Mouse (Mus musculus) liver, embryonic 11.5 days (tissue): ENCODE results near the gene Usp47. TPM values are rescaled to one million over a fixed set of nuclear protein-coding genes. Genes with fewer than 3 reads are reported as not detected.

Source experiments
- ATAC-seq: fragments of 200-750 bp; cut with Nextera tagmentation; replicated peaks from 2 replicates; pipeline ENCODE4 v1.8.0; 2017; ENCODE audit warnings: moderate number of reproducible peaks, mild to moderate bottlenecking, moderate TSS enrichment, moderate library complexity; ENCODE audit not compliant: low FRiP score
- DNase-seq: peaks from one replicate; pipeline ENCODE4 v3.0.0-alpha.2; 2017; ENCODE audit warnings: low spot score
- H3K27ac ChIP-seq: fragments of 300-500 bp; sonication (generic); 2 replicates; pipeline ENCODE4 v1.5.1; 2014; ENCODE audit warnings: mild to moderate bottlenecking, low read depth, low read length, control low read depth
- H3K27me3 ChIP-seq: fragments of 300-500 bp; sonication (generic); replicated peaks from 2 replicates; pipeline ENCODE4 v1.6.1; 2014; ENCODE audit warnings: low read length, mixed read lengths; ENCODE audit not compliant: control insufficient read depth, insufficient read depth
- H3K36me3 ChIP-seq: fragments of 300-500 bp; sonication (generic); 2 replicates; pipeline ENCODE4 v1.6.1; 2014; ENCODE audit warnings: mild to moderate bottlenecking, low read length, moderate library complexity, mixed read lengths; ENCODE audit not compliant: control insufficient read depth, insufficient read depth
- H3K4me1 ChIP-seq: fragments of 300-500 bp; sonication (generic); replicated peaks from 2 replicates; pipeline ENCODE4 v1.6.1; 2014; ENCODE audit warnings: low read length, mixed read lengths; ENCODE audit not compliant: control insufficient read depth, insufficient read depth
- H3K4me2 ChIP-seq: fragments of 300-500 bp; sonication (generic); 2 replicates; pipeline ENCODE4 v1.6.1; 2014; ENCODE audit warnings: mild to moderate bottlenecking, control low read depth, moderate library complexity
- H3K4me3 ChIP-seq: fragments of 300-500 bp; sonication (generic); 2 replicates; pipeline ENCODE4 v1.5.1; 2014; ENCODE audit warnings: low read depth, low read length, control low read depth
- H3K9ac ChIP-seq: fragments of 300-500 bp; sonication (generic); 2 replicates; pipeline ENCODE4 v1.6.1; 2014; ENCODE audit warnings: low read depth, low read length, control low read depth
- H3K9me3 ChIP-seq: fragments of 300-500 bp; sonication (generic); 2 replicates; pipeline ENCODE4 v1.6.1; 2016; ENCODE audit warnings: low read length, inconsistent platforms, mixed read lengths; ENCODE audit not compliant: control insufficient read depth
- WGBS: fragments of 180-500 bp; shearing (Covaris S2); extraction: QIAGEN DNeasy Blood & Tissue Kit; methylation state at CpG from one replicate; pipeline ENCODE4 v1.1.7; 2014; 5-methylcytosine and 5-hydroxymethylcytosine counted together
- polyA plus RNA-seq: library from polyadenylated mRNA; unstranded; fragments of >200 nt; fragmentation: Nextera tagmentation; extraction: Ambion mirVana; gene quantifications from 2 replicates; pipeline ENCODE4 v1.2.1, GENCODE M21; 2014

Usp47 gene
- polyA plus RNA-seq, 1 experiment from 2014 or later = 55.3 TPM

- H3K9ac ChIP-seq = no peak overlapping the region
- H3K9me3 ChIP-seq = no peaks in the 10 kb centered on the region
- ATAC-seq = no peak
- DNase-seq = no peak
- H3K27me3 ChIP-seq = no peaks in the 10 kb centered on the region
- 59% methylated on average over 7 of the region's 7 CpGs for WGBS
- H3K4me2 ChIP-seq = no peak overlapping the region
- H3K36me3 ChIP-seq = no peaks in the 10 kb centered on the region
- H3K4me1 ChIP-seq = no peaks in the 10 kb centered on the region
- H3K27ac ChIP-seq = no peak overlapping the region
- no peak overlapping the region for H3K4me3 ChIP-seq
These were observed 119.8 kb downstream of the Usp47 start for GRCm38 (mm10) chr7:112143090-112143500.

GRCm38 (mm10) chr7:112143978-112144377 is 120.7 kb downstream of the Usp47 start:
- 74% methylated on average over 4 of the region's 4 CpGs for WGBS
- no peak overlapping the region for H3K4me2 ChIP-seq
- H3K36me3 ChIP-seq = no peaks in the 10 kb centered on the region
- no peaks in the 10 kb centered on the region for H3K9me3 ChIP-seq
- no peaks in the 10 kb centered on the region for H3K27me3 ChIP-seq
- no peak for DNase-seq
- ATAC-seq = no peak
- H3K27ac ChIP-seq = no peak overlapping the region
- no peaks in the 10 kb centered on the region for H3K4me1 ChIP-seq
- no peak overlapping the region for H3K9ac ChIP-seq
- H3K4me3 ChIP-seq = no peak overlapping the region

- 78% methylated on average over 11 of the region's 11 CpGs for WGBS
- Histone ChIP-seq H3K27ac (no peak overlapping the region), H3K4me3 (no peak overlapping the region), H3K36me3 (no peaks in the 10 kb centered on the region), H3K27me3 (no peaks in the 10 kb centered on the region), H3K4me2 (no peak overlapping the region), H3K9me3 (no peaks in the 10 kb centered on the region), H3K4me1 (no peaks in the 10 kb centered on the region), H3K9ac (no peak overlapping the region)
- ATAC-seq = no peak
- no peak for DNase-seq
These were observed 121.4 kb downstream of the Usp47 start for GRCm38 (mm10) chr7:112144646-112145179.

- Histone ChIP-seq H3K4me2 (no peak overlapping the region), H3K27me3 (no peaks in the 10 kb centered on the region), H3K27ac (no peak overlapping the region), H3K4me1 (no peaks in the 10 kb centered on the region), H3K4me3 (no peak overlapping the region), H3K9ac (no peak overlapping the region), H3K36me3 (no peaks in the 10 kb centered on the region), H3K9me3 (no peaks in the 10 kb centered on the region)
- no peak for ATAC-seq
- no peak for DNase-seq
- 85% methylated on average over 2 of the region's 2 CpGs for WGBS
These were observed 124.7 kb downstream of the Usp47 start for GRCm38 (mm10) chr7:112147979-112148378.

GRCm38 (mm10) chr7:112149113-112149512 is 125.8 kb downstream of the Usp47 start:
- H3K36me3 ChIP-seq = no peaks in the 10 kb centered on the region
- no peaks in the 10 kb centered on the region for H3K9me3 ChIP-seq
- DNase-seq = no peak
- H3K27me3 ChIP-seq = no peaks in the 10 kb centered on the region; the same call in 1 of the 2 replicates
- H3K4me1 ChIP-seq = no peaks in the 10 kb centered on the region
- no peak overlapping the region for H3K4me3 ChIP-seq
- 79% methylated on average over 10 of the region's 10 CpGs for WGBS
- no peak overlapping the region for H3K9ac ChIP-seq
- H3K4me2 ChIP-seq = no peak overlapping the region
- ATAC-seq = no peak
- no peak overlapping the region for H3K27ac ChIP-seq

- Histone ChIP-seq H3K27ac (no peak overlapping the region), H3K4me3 (no peak overlapping the region), H3K36me3 (no peaks in the 10 kb centered on the region), H3K27me3 (peaks cover 21% of the 10 kb centered on the region), H3K9me3 (no peaks in the 10 kb centered on the region), H3K4me2 (no peak overlapping the region), H3K4me1 (no peaks in the 10 kb centered on the region), H3K9ac (no peak overlapping the region)
- 78% methylated on average over 4 of the region's 4 CpGs for WGBS
- ATAC-seq (no peak), DNase-seq (no peak)
These were observed 131.1 kb downstream of the Usp47 start for GRCm38 (mm10) chr7:112154445-112154844.

GRCm38 (mm10) chr7:112155194-112155593 is 131.9 kb downstream of the Usp47 start:
- Histone ChIP-seq H3K4me2 (no peak overlapping the region), H3K9ac (no peak overlapping the region), H3K27ac (no peak overlapping the region), H3K36me3 (no peaks in the 10 kb centered on the region), H3K4me1 (no peaks in the 10 kb centered on the region), H3K9me3 (no peaks in the 10 kb centered on the region), H3K4me3 (no peak overlapping the region), H3K27me3 (peaks cover 21% of the 10 kb centered on the region)
- 11% methylated on average over 1 of the region's 1 CpGs for WGBS
- no peak for ATAC-seq
- DNase-seq = no peak

- H3K36me3 ChIP-seq = no peaks in the 10 kb centered on the region
- H3K4me2 ChIP-seq = peak overlapping the region; percentile 60
- ATAC-seq = peak; percentile 10; the same call in 1 of the 2 replicates
- H3K9me3 ChIP-seq = no peaks in the 10 kb centered on the region
- no peak overlapping the region for H3K27ac ChIP-seq
- no peaks in the 10 kb centered on the region for H3K4me1 ChIP-seq
- DNase-seq = no peak
- peak overlapping the region; percentile 53 for H3K4me3 ChIP-seq
- H3K27me3 ChIP-seq = peaks cover 21% of the 10 kb centered on the region
- H3K9ac ChIP-seq = peak overlapping the region; percentile 34; the same call in 1 of the 2 replicates
- WGBS = 15% methylated on average over 23 of the region's 23 CpGs
These were observed 134.4 kb downstream of the Usp47 start for GRCm38 (mm10) chr7:112157584-112158315.

- Histone ChIP-seq H3K36me3 (no peaks in the 10 kb centered on the region), H3K4me3 (peak overlapping the region; percentile 53), H3K9ac (peak overlapping the region; percentile 30; the same call in 1 of the 2 replicates), H3K9me3 (no peaks in the 10 kb centered on the region), H3K27me3 (peaks cover 21% of the 10 kb centered on the region), H3K27ac (no peak overlapping the region), H3K4me1 (no peaks in the 10 kb centered on the region), H3K4me2 (peak overlapping the region; percentile 60)
- DNase-seq (peak; percentile 53), ATAC-seq (0 out of 2 replicates have a peak, but pooled peaks have one; percentile 30)
- WGBS = 2% methylated on average over 23 of the region's 23 CpGs
These were observed 135.0 kb downstream of the Usp47 start for GRCm38 (mm10) chr7:112158316-112158741.
